Mouse (Mus musculus) kidney, postnatal 14 days (tissue): ENCODE results near the gene Pask.
A peak's percentile ranks its signal among the peaks of the same experiment; 100 is the strongest.

Source experiments
- DNase-seq: peaks from one replicate; pipeline ENCODE4 v3.0.0; 2022; ENCODE audit warnings: mixed read lengths

Gene Pask

GRCm38 (mm10) chr1:93277041-93277440, 66.2 kb downstream of the Pask start:
- DNase-seq = no peak

- DNase-seq = no peak
These were observed 67.7 kb downstream of the Pask start for GRCm38 (mm10) chr1:93275561-93275960.

- DNase-seq = peak; percentile 52
These were observed 70.9 kb downstream of the Pask start for GRCm38 (mm10) chr1:93272409-93272821.

- DNase-seq = no peak
These were observed 71.5 kb downstream of the Pask start for GRCm38 (mm10) chr1:93271751-93272150.

GRCm38 (mm10) chr1:93270516-93271240, 72.6 kb downstream of the Pask start:
- DNase-seq = no peak

GRCm38 (mm10) chr1:93268246-93268645, 75.0 kb downstream of the Pask start:
- DNase-seq = no peak

- peak; percentile 32 for DNase-seq
These were observed 76.1 kb downstream of the Pask start for GRCm38 (mm10) chr1:93267207-93267606.
